Mouse (Mus musculus): ENCODE results near the gene 2010300C02Rik. TPM values are rescaled to one million over a fixed set of nuclear protein-coding genes. Genes with fewer than 3 reads are reported as not detected.

2010300C02Rik gene
- polyA plus RNA-seq, 1 experiment from 2014 or later, result 9.2 TPM

DNA sequence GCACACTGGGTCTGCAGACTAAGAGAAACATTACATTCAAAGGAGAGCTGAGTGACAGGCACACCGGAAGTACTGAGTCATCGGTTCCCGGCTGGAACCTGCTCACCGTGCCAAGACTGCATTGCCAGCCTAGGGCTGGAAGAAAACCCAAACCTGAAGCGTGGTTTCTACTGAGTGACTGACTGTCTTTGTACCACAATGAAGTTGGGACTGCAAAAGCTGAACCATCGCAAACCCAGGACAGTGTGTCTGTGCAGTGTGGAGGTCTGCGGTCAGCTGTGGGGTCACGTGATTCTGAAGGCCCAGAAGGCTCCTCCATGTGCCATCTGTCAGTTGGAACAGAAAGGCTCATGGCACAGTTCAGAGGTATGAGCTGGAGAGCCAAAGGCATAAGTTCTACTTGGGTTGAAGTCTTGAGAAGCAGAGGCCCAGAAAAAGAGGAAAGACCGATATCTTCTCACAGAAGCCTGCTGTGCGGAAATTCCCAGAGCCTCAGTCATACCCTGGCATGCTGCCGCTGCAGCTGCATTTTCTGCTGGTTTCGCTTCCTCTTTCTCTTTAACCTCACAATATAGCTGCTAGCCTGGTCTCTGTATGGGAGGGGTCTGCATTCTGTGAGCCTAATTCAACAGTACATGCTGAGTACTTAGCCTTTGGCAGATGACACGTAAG is 133.9 kb downstream of the 2010300C02Rik start:
- Histone ChIP-seq H3K9me3 (ENCODE audit: low read length) (no peaks in the 10 kb centered on the region), H3K4me3 (ENCODE audit: low read depth, low read length) (no peak overlapping the region), H3K9ac (replicated peaks; ENCODE audit: low read depth) (no peak overlapping the region), H3K4me2 (replicated peaks; ENCODE audit: low read depth, low read length) (no peak overlapping the region), H3K4me1 (ENCODE audit: insufficient read depth, low read depth, low read length) (no peaks in the 10 kb centered on the region; the same call in 1 of the 2 replicates), H3K27ac (ENCODE audit: low read length) (no peak overlapping the region), H3K27me3 (replicated peaks; ENCODE audit: insufficient read depth, low read length) (no peaks in the 10 kb centered on the region), H3K36me3 (ENCODE audit: insufficient read depth, low read length) (no peaks in the 10 kb centered on the region)
- WGBS, result 64% methylated on average over 13 of the region's 13 CpGs
- TF ChIP-seq CTCF (IDR thresholded peaks at IDR 0.05) (no peak), EP300 (IDR thresholded peaks at IDR 0.05) (no peak)
- DNase-seq (ENCODE audit: low spot score) (peak; percentile 23), ATAC-seq (0 out of 2 replicates have a peak, but pooled peaks have one; percentile 23)

DNA sequence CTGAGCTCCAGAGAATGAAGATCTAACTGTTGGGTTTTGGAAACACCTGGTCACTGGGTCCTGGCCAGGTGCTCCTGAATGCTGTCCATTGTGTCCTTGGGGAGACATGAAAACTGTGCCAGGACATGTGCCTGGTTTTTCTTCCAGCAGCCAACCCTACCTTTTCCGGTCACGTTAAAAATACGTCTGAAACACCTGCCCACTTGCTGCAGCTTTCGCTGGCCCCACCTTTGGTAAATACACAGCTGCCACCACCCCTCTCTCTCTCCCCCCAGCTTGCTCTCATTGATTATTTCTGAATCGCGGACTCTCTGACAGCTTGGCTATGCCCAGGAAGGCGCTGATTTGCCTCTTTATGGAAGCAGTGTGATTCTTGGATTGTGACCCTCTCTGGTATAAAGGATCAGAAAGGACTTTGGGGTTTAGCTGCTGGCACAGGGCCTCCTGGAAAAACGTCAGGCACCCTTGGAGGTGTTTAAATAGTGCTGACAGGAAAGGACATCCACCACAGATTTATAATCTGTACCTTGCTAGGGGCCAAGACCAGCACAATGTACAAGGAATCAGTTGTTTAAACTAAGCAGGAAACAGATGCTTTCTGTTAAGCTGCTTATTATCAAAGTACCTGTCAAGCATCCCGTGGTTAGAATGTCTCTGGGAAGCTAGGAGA is 136.0 kb downstream of the 2010300C02Rik start:
- DNase-seq (ENCODE audit: low spot score) (peak; percentile 28), ATAC-seq (no peak)
- no peaks in the 10 kb centered on the region for H3K9me3 ChIP-seq (ENCODE audit: low read length)
- H3K9ac ChIP-seq (replicated peaks; ENCODE audit: low read depth), result no peak overlapping the region
- H3K4me2 ChIP-seq (replicated peaks; ENCODE audit: low read depth, low read length), result no peak overlapping the region; the same call in 1 of the 2 replicates
- TF ChIP-seq CTCF (IDR thresholded peaks at IDR 0.05) (no peak), EP300 (IDR thresholded peaks at IDR 0.05) (no peak)
- H3K27me3 ChIP-seq (replicated peaks; ENCODE audit: insufficient read depth, low read length), result no peaks in the 10 kb centered on the region
- no peaks in the 10 kb centered on the region; the same call in 1 of the 2 replicates for H3K4me1 ChIP-seq (ENCODE audit: insufficient read depth, low read depth, low read length)
- H3K4me3 ChIP-seq (ENCODE audit: low read depth, low read length), result no peak overlapping the region
- H3K27ac ChIP-seq (ENCODE audit: low read length), result no peak overlapping the region
- 37% methylated on average over 9 of the region's 9 CpGs for WGBS
- H3K36me3 ChIP-seq (ENCODE audit: insufficient read depth, low read length), result no peaks in the 10 kb centered on the region

GRCm38 (mm10) chr1:37583167-37583566 is 136.7 kb downstream of the 2010300C02Rik start:
- H3K9me3 ChIP-seq (ENCODE audit: low read length), result no peaks in the 10 kb centered on the region
- no peaks in the 10 kb centered on the region for H3K36me3 ChIP-seq (ENCODE audit: insufficient read depth, low read length)

DNA sequence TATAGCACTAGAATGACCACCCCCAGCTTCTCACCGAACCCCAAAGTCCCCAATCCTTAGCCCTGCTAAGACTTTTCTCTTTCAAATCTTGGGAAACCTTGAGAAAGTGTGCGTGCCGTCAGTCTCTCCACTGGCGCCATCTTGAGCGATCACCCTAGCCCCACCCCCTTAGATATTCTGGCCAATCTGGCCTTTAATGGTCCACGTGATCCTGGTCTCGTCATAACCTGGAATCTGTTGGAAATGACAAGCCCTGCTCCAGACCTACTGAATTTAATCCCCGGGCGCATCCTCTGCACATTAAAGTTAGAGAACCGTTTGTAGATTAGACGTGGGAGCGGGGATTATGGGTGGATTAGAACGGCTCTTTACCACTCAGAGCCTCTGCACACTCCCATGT is 140.2 kb downstream of the 2010300C02Rik start:
- Histone ChIP-seq H3K27me3 (replicated peaks; ENCODE audit: insufficient read depth, low read length) (no peaks in the 10 kb centered on the region), H3K27ac (ENCODE audit: low read length) (no peak overlapping the region), H3K4me1 (ENCODE audit: insufficient read depth, low read depth, low read length) (no peaks in the 10 kb centered on the region; the same call in 1 of the 2 replicates), H3K4me2 (replicated peaks; ENCODE audit: low read depth, low read length) (no peak overlapping the region), H3K9me3 (ENCODE audit: low read length) (no peaks in the 10 kb centered on the region), H3K9ac (replicated peaks; ENCODE audit: low read depth) (no peak overlapping the region), H3K36me3 (ENCODE audit: insufficient read depth, low read length) (no peaks in the 10 kb centered on the region), H3K4me3 (ENCODE audit: low read depth, low read length) (no peak overlapping the region)
- TF ChIP-seq EP300 (IDR thresholded peaks at IDR 0.05) (no peak), CTCF (IDR thresholded peaks at IDR 0.05) (no peak)
- no peak for DNase-seq (ENCODE audit: low spot score)
- ATAC-seq, result no peak
- 93% methylated on average over 13 of the region's 13 CpGs for WGBS

More at GRCm38 (mm10) chr1:37583167-37583566, 136.7 kb downstream of the 2010300C02Rik start:
- 83% methylated on average over 8 of the region's 8 CpGs for whole genome bisulfite sequencing
- no peak for DNase-seq (ENCODE audit: low spot score)
- H3K27me3 ChIP-seq (replicated peaks; ENCODE audit: insufficient read depth, low read length), result no peaks in the 10 kb centered on the region
- no peak overlapping the region for H3K4me3 ChIP-seq (ENCODE audit: low read depth, low read length)
- H3K4me1 ChIP-seq (ENCODE audit: insufficient read depth, low read depth, low read length), result no peaks in the 10 kb centered on the region; the same call in 1 of the 2 replicates
- no peak for ATAC-seq
- H3K9ac ChIP-seq (replicated peaks; ENCODE audit: low read depth), result no peak overlapping the region
- TF ChIP-seq CTCF (IDR thresholded peaks at IDR 0.05), result no peak
- TF ChIP-seq EP300 (IDR thresholded peaks at IDR 0.05), result no peak
- no peak overlapping the region for H3K4me2 ChIP-seq (replicated peaks; ENCODE audit: low read depth, low read length)
- H3K27ac ChIP-seq (ENCODE audit: low read length), result no peak overlapping the region

GRCm38 (mm10) chr1:37572528-37573272 is 147.2 kb downstream of the 2010300C02Rik start:
- 49% methylated on average over 10 of the region's 10 CpGs for WGBS
- H3K4me1 ChIP-seq (ENCODE audit: insufficient read depth, low read depth, low read length), result no peaks in the 10 kb centered on the region
- no peak overlapping the region for H3K4me2 ChIP-seq (replicated peaks; ENCODE audit: low read depth, low read length)
- DNase-seq (ENCODE audit: low spot score), result no peak
- H3K9me3 ChIP-seq (ENCODE audit: low read length), result no peaks in the 10 kb centered on the region
- no peak overlapping the region for H3K27ac ChIP-seq (ENCODE audit: low read length)
- no peak for TF ChIP-seq CTCF (IDR thresholded peaks at IDR 0.05)
- no peak for TF ChIP-seq EP300 (IDR thresholded peaks at IDR 0.05)
- no peaks in the 10 kb centered on the region for H3K36me3 ChIP-seq (ENCODE audit: insufficient read depth, low read length)
- H3K9ac ChIP-seq (replicated peaks; ENCODE audit: low read depth), result no peak overlapping the region
- ATAC-seq, result no peak
- H3K27me3 ChIP-seq (replicated peaks; ENCODE audit: insufficient read depth, low read length), result no peaks in the 10 kb centered on the region
- H3K4me3 ChIP-seq (ENCODE audit: low read depth, low read length), result no peak overlapping the region

GRCm38 (mm10) chr1:37568379-37568778 is 151.5 kb downstream of the 2010300C02Rik start:
- H3K4me3 ChIP-seq (ENCODE audit: low read depth, low read length), result no peak overlapping the region
- H3K36me3 ChIP-seq (ENCODE audit: insufficient read depth, low read length), result no peaks in the 10 kb centered on the region
- H3K4me1 ChIP-seq (ENCODE audit: insufficient read depth, low read depth, low read length), result no peaks in the 10 kb centered on the region
- DNase-seq (ENCODE audit: low spot score), result no peak
- ATAC-seq, result 0 out of 2 replicates have a peak, but pooled peaks have one; percentile 35
- H3K4me2 ChIP-seq (replicated peaks; ENCODE audit: low read depth, low read length), result no peak overlapping the region
- no peaks in the 10 kb centered on the region for H3K27me3 ChIP-seq (replicated peaks; ENCODE audit: insufficient read depth, low read length)
- WGBS, result 69% methylated on average over 1 of the region's 1 CpGs
- no peak overlapping the region for H3K27ac ChIP-seq (ENCODE audit: low read length)
- TF ChIP-seq EP300 (IDR thresholded peaks at IDR 0.05) (no peak), CTCF (IDR thresholded peaks at IDR 0.05) (no peak)
- no peaks in the 10 kb centered on the region for H3K9me3 ChIP-seq (ENCODE audit: low read length)
- no peak overlapping the region for H3K9ac ChIP-seq (replicated peaks; ENCODE audit: low read depth)
